Mouse (Mus musculus) midbrain, embryonic 15.5 days (tissue): ENCODE data around the gene Rora. TPM values are rescaled to one million over a fixed set of nuclear protein-coding genes. Genes with fewer than 3 reads are reported as not detected.

Source experiments
- ATAC-seq: fragments of 200-750 bp; cut with Nextera tagmentation; replicated peaks from 2 replicates; pipeline ENCODE4 v1.8.0; 2017; ENCODE audit warnings: moderate TSS enrichment
- H3K27ac ChIP-seq: fragments of 300-500 bp; sonication (generic); 2 replicates; pipeline ENCODE4 v1.5.1; 2015; ENCODE audit warnings: mild to moderate bottlenecking, inconsistent platforms
- H3K27me3 ChIP-seq: fragments of 300-500 bp; sonication (generic); replicated peaks from 2 replicates; pipeline ENCODE4 v1.6.1; 2015; ENCODE audit warnings: inconsistent platforms
- H3K36me3 ChIP-seq: fragments of 300-500 bp; sonication (generic); replicated peaks from 2 replicates; pipeline ENCODE4 v1.6.1; 2015; ENCODE audit warnings: inconsistent platforms
- H3K4me1 ChIP-seq: fragments of 300-500 bp; sonication (generic); 2 replicates; pipeline ENCODE4 v1.6.1; 2015; ENCODE audit warnings: inconsistent platforms
- H3K4me2 ChIP-seq: fragments of 300-500 bp; sonication (generic); 2 replicates; pipeline ENCODE4 v1.6.1; 2015; ENCODE audit warnings: inconsistent platforms, mild to moderate bottlenecking, moderate library complexity
- H3K4me3 ChIP-seq: fragments of 300-500 bp; sonication (generic); 2 replicates; pipeline ENCODE4 v1.5.1; 2015; ENCODE audit warnings: mild to moderate bottlenecking, inconsistent platforms
- H3K9ac ChIP-seq: fragments of 300-500 bp; sonication (generic); 2 replicates; pipeline ENCODE4 v1.6.1; 2015; ENCODE audit warnings: mild to moderate bottlenecking, inconsistent platforms
- H3K9me3 ChIP-seq: fragments of 300-500 bp; sonication (generic); 2 replicates; pipeline ENCODE4 v1.6.1; 2016; ENCODE audit warnings: inconsistent platforms
- WGBS: fragments of 180-500 bp; shearing (Covaris S2); methylation state at CpG from one replicate; pipeline ENCODE4 v1.1.7; 2015; ENCODE audit warnings: mixed read lengths; 5-methylcytosine and 5-hydroxymethylcytosine counted together
- polyA plus RNA-seq: library from polyadenylated mRNA; unstranded; fragments of >200 nt; fragmentation: Nextera tagmentation; extraction: Ambion mirVana; gene quantifications from 2 replicates; pipeline ENCODE4 v1.2.1, GENCODE M21; 2015

Rora gene
- polyA plus RNA-seq, 1 experiment from 2014 or later: 43.9 TPM

- ATAC-seq: no peak
- 80% methylated on average over 7 of the region's 7 CpGs for WGBS
These were observed 511.7 kb downstream of the Rora start for GRCm38 (mm10) chr9:69165096-69165836.

GRCm38 (mm10) chr9:69174061-69174460 is 520.5 kb downstream of the Rora start:
- Histone ChIP-seq H3K36me3 (no peaks in the 10 kb centered on the region), H3K27me3 (no peaks in the 10 kb centered on the region), H3K4me2 (no peak overlapping the region), H3K4me3 (no peak overlapping the region), H3K9me3 (no peaks in the 10 kb centered on the region), H3K9ac (no peak overlapping the region), H3K4me1 (no peaks in the 10 kb centered on the region), H3K27ac (no peak overlapping the region)
- ATAC-seq: no peak
- WGBS: 85% methylated on average over 6 of the region's 6 CpGs

More at GRCm38 (mm10) chr9:69165096-69165836, 511.7 kb downstream of the Rora start:
- Histone ChIP-seq H3K36me3 (no peaks in the 10 kb centered on the region), H3K4me2 (no peak overlapping the region), H3K27me3 (no peaks in the 10 kb centered on the region), H3K9me3 (no peaks in the 10 kb centered on the region), H3K4me3 (no peak overlapping the region), H3K4me1 (no peaks in the 10 kb centered on the region), H3K9ac (no peak overlapping the region), H3K27ac (no peak overlapping the region)

GRCm38 (mm10) chr9:69174527-69175116 is 521.0 kb downstream of the Rora start:
- no peak overlapping the region for H3K9ac ChIP-seq
- no peaks in the 10 kb centered on the region for H3K9me3 ChIP-seq
- WGBS: 74% methylated on average over 10 of the region's 10 CpGs
- ATAC-seq: no peak
- no peaks in the 10 kb centered on the region for H3K27me3 ChIP-seq
- H3K4me3 ChIP-seq: no peak overlapping the region
- H3K4me2 ChIP-seq: no peak overlapping the region
- H3K36me3 ChIP-seq: no peaks in the 10 kb centered on the region
- H3K27ac ChIP-seq: no peak overlapping the region
- no peaks in the 10 kb centered on the region for H3K4me1 ChIP-seq

GRCm38 (mm10) chr9:69176988-69177387 is 523.4 kb downstream of the Rora start:
- no peak for ATAC-seq

GRCm38 (mm10) chr9:69179224-69179623 is 525.6 kb downstream of the Rora start:
- 87% methylated on average over 8 of the region's 8 CpGs for WGBS
- H3K36me3 ChIP-seq: no peaks in the 10 kb centered on the region
- H3K9ac ChIP-seq: no peak overlapping the region
- no peaks in the 10 kb centered on the region for H3K9me3 ChIP-seq
- H3K27me3 ChIP-seq: no peaks in the 10 kb centered on the region
- H3K4me1 ChIP-seq: no peaks in the 10 kb centered on the region
- no peak for ATAC-seq
- no peak overlapping the region for H3K4me2 ChIP-seq
- H3K4me3 ChIP-seq: no peak overlapping the region
- H3K27ac ChIP-seq: no peak overlapping the region

More at GRCm38 (mm10) chr9:69176988-69177387, 523.4 kb downstream of the Rora start:
- Histone ChIP-seq H3K4me1 (no peaks in the 10 kb centered on the region), H3K27ac (no peak overlapping the region), H3K4me2 (no peak overlapping the region), H3K4me3 (no peak overlapping the region), H3K9ac (no peak overlapping the region), H3K27me3 (no peaks in the 10 kb centered on the region), H3K9me3 (no peaks in the 10 kb centered on the region), H3K36me3 (no peaks in the 10 kb centered on the region)
- 85% methylated on average over 3 of the region's 3 CpGs for WGBS

- Histone ChIP-seq H3K4me3 (no peak overlapping the region), H3K27ac (no peak overlapping the region), H3K9me3 (no peaks in the 10 kb centered on the region), H3K27me3 (no peaks in the 10 kb centered on the region), H3K36me3 (no peaks in the 10 kb centered on the region), H3K4me1 (no peaks in the 10 kb centered on the region), H3K4me2 (no peak overlapping the region), H3K9ac (no peak overlapping the region)
- ATAC-seq: no peak
- whole genome bisulfite sequencing: 52% methylated on average over 3 of the region's 3 CpGs
These were observed 527.4 kb downstream of the Rora start for GRCm38 (mm10) chr9:69180961-69181360.

- Histone ChIP-seq H3K4me1 (no peaks in the 10 kb centered on the region), H3K4me2 (no peak overlapping the region), H3K4me3 (no peak overlapping the region), H3K9me3 (no peaks in the 10 kb centered on the region), H3K27ac (no peak overlapping the region), H3K27me3 (no peaks in the 10 kb centered on the region), H3K9ac (no peak overlapping the region), H3K36me3 (no peaks in the 10 kb centered on the region)
- no peak for ATAC-seq
These were observed 527.8 kb downstream of the Rora start for GRCm38 (mm10) chr9:69181411-69181810.

- no peak overlapping the region for H3K9ac ChIP-seq
These were observed 530.3 kb downstream of the Rora start for GRCm38 (mm10) chr9:69183888-69184287.

GRCm38 (mm10) chr9:69190726-69191125 is 537.1 kb downstream of the Rora start:
- Histone ChIP-seq H3K36me3 (no peaks in the 10 kb centered on the region), H3K4me2 (no peak overlapping the region), H3K4me3 (no peak overlapping the region), H3K4me1 (no peaks in the 10 kb centered on the region), H3K9ac (no peak overlapping the region), H3K27me3 (no peaks in the 10 kb centered on the region), H3K27ac (no peak overlapping the region), H3K9me3 (no peaks in the 10 kb centered on the region)
- ATAC-seq: no peak
- WGBS: 50% methylated on average over 1 of the region's 1 CpGs

More at GRCm38 (mm10) chr9:69183888-69184287, 530.3 kb downstream of the Rora start:
- ATAC-seq: no peak
- H3K4me2 ChIP-seq: no peak overlapping the region
- H3K27me3 ChIP-seq: no peaks in the 10 kb centered on the region
- H3K4me3 ChIP-seq: no peak overlapping the region
- H3K36me3 ChIP-seq: no peaks in the 10 kb centered on the region
- 78% methylated on average over 4 of the region's 4 CpGs for WGBS
- no peaks in the 10 kb centered on the region for H3K9me3 ChIP-seq
- 0 out of 2 replicates have a peak overlapping the region, but pooled peaks have one; percentile 12 for H3K27ac ChIP-seq
- H3K4me1 ChIP-seq: no peaks in the 10 kb centered on the region

GRCm38 (mm10) chr9:69192446-69192845 is 538.9 kb downstream of the Rora start:
- Histone ChIP-seq H3K27me3 (no peaks in the 10 kb centered on the region), H3K36me3 (no peaks in the 10 kb centered on the region), H3K9me3 (no peaks in the 10 kb centered on the region), H3K9ac (no peak overlapping the region), H3K4me1 (no peaks in the 10 kb centered on the region), H3K4me3 (no peak overlapping the region), H3K27ac (no peak overlapping the region), H3K4me2 (no peak overlapping the region)
- WGBS: 90% methylated on average over 8 of the region's 8 CpGs
- no peak for ATAC-seq

GRCm38 (mm10) chr9:69194638-69195605 is 541.3 kb downstream of the Rora start:
- Histone ChIP-seq H3K27ac (no peak overlapping the region), H3K27me3 (no peaks in the 10 kb centered on the region), H3K4me3 (no peak overlapping the region), H3K9ac (no peak overlapping the region), H3K4me1 (no peaks in the 10 kb centered on the region), H3K36me3 (no peaks in the 10 kb centered on the region), H3K9me3 (no peaks in the 10 kb centered on the region), H3K4me2 (no peak overlapping the region)
- ATAC-seq: no peak
- 90% methylated on average over 13 of the region's 13 CpGs for WGBS

- 61% methylated on average over 5 of the region's 5 CpGs for WGBS
- no peak for ATAC-seq
- Histone ChIP-seq H3K9ac (no peak overlapping the region), H3K36me3 (no peaks in the 10 kb centered on the region), H3K4me2 (no peak overlapping the region), H3K4me1 (no peaks in the 10 kb centered on the region), H3K27ac (no peak overlapping the region), H3K4me3 (no peak overlapping the region), H3K27me3 (no peaks in the 10 kb centered on the region), H3K9me3 (no peaks in the 10 kb centered on the region)
These were observed 560.2 kb downstream of the Rora start for GRCm38 (mm10) chr9:69213796-69214195.
